Mouse (Mus musculus): Measurements from ENCODE around the gene Fgf8.

DNA sequence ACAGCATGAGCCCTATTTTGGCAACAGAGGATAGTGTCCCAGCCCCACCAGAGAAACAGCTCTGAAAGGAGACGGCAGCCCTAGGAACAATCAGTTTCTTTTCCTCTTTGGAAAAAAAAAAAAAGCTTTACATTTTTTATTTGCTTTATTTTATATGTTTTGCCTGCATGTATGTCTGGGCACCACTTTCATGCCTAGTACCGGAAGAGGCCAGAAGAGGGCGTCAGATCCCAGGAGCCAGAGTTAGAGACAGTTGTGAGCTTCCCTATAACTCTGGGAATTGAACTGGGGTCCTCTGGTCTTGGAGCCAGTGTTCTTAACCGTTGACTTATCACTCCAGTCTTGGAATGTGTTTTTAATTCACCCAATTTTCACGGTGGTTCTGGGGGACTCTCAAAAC, 20.5 kb downstream of the Fgf8 start:
- TF ChIP-seq CTCF (IDR thresholded peaks at IDR 0.05; ENCODE audit: low read depth) (peak; percentile 36), EP300 (optimal IDR thresholded peaks at IDR 0.05) (no peak)

All from stomach, postnatal 0 days (tissue).